Mouse (Mus musculus) myocyte (in vitro differentiated cells): ENCODE measurements around the gene Ankmy2.

ENCODE experiments used
- E2F4 ChIP-seq: IDR thresholded peaks from one replicate; pipeline ENCODE4 v1.6.1; 2011; ENCODE audit warnings: mild to moderate bottlenecking, control low read depth, moderate library complexity; ENCODE audit not compliant: insufficient read depth
- MAX ChIP-seq: IDR thresholded peaks from one replicate; pipeline ENCODE4 v1.6.1; 2011; ENCODE audit warnings: low read depth, mild to moderate bottlenecking, control low read depth
- MYOD1 ChIP-seq, 3 experiments: IDR thresholded peaks; one replicate each; pipeline ENCODE4 v1.6.1; 2011; ENCODE audit warnings: control low read depth in 2 of 3, low read depth in 2 of 3, mild to moderate bottlenecking in 2 of 3, moderate library complexity in 1 of 3; ENCODE audit not compliant: insufficient read length in 2 of 3, control insufficient read depth in 1 of 3
- MYOG ChIP-seq, 3 experiments: IDR thresholded peaks; one replicate each; pipeline ENCODE4 v1.6.1; 2011; ENCODE audit warnings: control low read depth in 2 of 3, low read depth in 2 of 3, mild to moderate bottlenecking in 2 of 3; ENCODE audit not compliant: insufficient read length in 2 of 3, control insufficient read depth in 1 of 3, insufficient read depth in 1 of 3
- POLR2A ChIP-seq: IDR thresholded peaks from one replicate; pipeline ENCODE4 v1.6.1; 2011; ENCODE audit warnings: low read depth, mild to moderate bottlenecking, control low read depth, moderate library complexity; ENCODE audit not compliant: insufficient read length
- TCF12 ChIP-seq: IDR thresholded peaks from one replicate; pipeline ENCODE4 v1.6.1; 2011; ENCODE audit warnings: mild to moderate bottlenecking, control low read depth; ENCODE audit not compliant: poor library complexity, insufficient read depth, severe bottlenecking
- TCF3 ChIP-seq: IDR thresholded peaks from one replicate; pipeline ENCODE4 v1.6.1; 2011; ENCODE audit warnings: low read depth, control low read depth; ENCODE audit not compliant: insufficient read length

DNA sequence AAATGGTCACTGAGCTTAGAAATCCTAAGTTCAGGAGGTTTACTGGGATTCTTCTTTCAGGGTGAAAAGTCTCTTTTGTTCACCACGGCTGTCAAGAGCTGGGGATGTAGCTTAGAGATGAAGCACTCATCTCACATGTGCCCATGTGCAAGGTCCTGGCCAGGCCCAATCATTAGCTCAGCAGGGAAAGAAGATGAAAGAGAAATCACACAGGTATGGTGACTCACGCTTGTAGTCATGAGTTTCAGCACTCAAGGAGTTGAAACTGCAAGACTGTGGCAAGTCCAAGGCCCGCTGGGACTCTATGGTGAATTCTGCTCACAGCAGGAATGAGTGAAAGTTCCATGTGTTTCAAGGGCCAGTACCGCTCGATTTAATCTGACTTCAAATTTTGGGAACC lies 22.8 kb upstream of the Ankmy2 start:
- TF ChIP-seq MYOD1 (IDR thresholded peaks at IDR 0.05; ENCODE audit: control insufficient read depth in 1 of 3, insufficient read length in 2 of 3, low read depth in 2 of 3) (no peak), MYOG (IDR thresholded peaks at IDR 0.05; ENCODE audit: control insufficient read depth in 1 of 3, insufficient read depth in 1 of 3, insufficient read length in 2 of 3, low read depth in 2 of 3) (no peak), POLR2A (no peak), MAX (no peak), E2F4 (no peak), TCF12 (no peak), TCF3 (no peak)
